Mouse (Mus musculus) myocyte (in vitro differentiated cells): ENCODE measurements around the gene Kcnd1. TPM values are rescaled to one million over a fixed set of nuclear protein-coding genes. Genes with fewer than 3 reads are reported as not detected.

ENCODE experiments used
- H3K27me3 ChIP-seq: one replicate; pipeline ENCODE4 v1.6.1; 2011; ENCODE audit not compliant: control insufficient read depth, insufficient read depth, insufficient read length
- H3K36me3 ChIP-seq: one replicate; pipeline ENCODE4 v1.6.1; 2011; ENCODE audit not compliant: control insufficient read depth, insufficient read depth
- H3K4me2 ChIP-seq: one replicate; pipeline ENCODE4 v1.6.1; 2011; ENCODE audit warnings: low read depth, control low read depth
- H3K4me3 ChIP-seq: one replicate; pipeline ENCODE4 v1.5.1; 2011; ENCODE audit warnings: mild to moderate bottlenecking, control low read depth, moderate library complexity
- H3K79me2 ChIP-seq: one replicate; pipeline ENCODE4 v1.6.1; 2011; ENCODE audit not compliant: control insufficient read depth, insufficient read depth
- H3ac ChIP-seq: one replicate; pipeline ENCODE4 v1.6.1; 2011; ENCODE audit not compliant: control insufficient read depth, insufficient read length
- CEBPB ChIP-seq: IDR thresholded peaks from 2 replicates; pipeline ENCODE4 v1.6.1; 2011; ENCODE audit warnings: mild to moderate bottlenecking, moderate library complexity; ENCODE audit not compliant: poor library complexity, insufficient read depth, severe bottlenecking
- E2F4 ChIP-seq: IDR thresholded peaks from one replicate; pipeline ENCODE4 v1.6.1; 2011; ENCODE audit warnings: mild to moderate bottlenecking, control low read depth, moderate library complexity; ENCODE audit not compliant: insufficient read depth
- MYOD1 ChIP-seq, 3 experiments: IDR thresholded peaks; one replicate each; pipeline ENCODE4 v1.6.1; 2011; ENCODE audit warnings: control low read depth in 2 of 3, low read depth in 2 of 3, mild to moderate bottlenecking in 2 of 3, moderate library complexity in 1 of 3; ENCODE audit not compliant: insufficient read length in 2 of 3, control insufficient read depth in 1 of 3
- MYOG ChIP-seq, 3 experiments: IDR thresholded peaks; one replicate each; pipeline ENCODE4 v1.6.1; 2011; ENCODE audit warnings: control low read depth in 2 of 3, low read depth in 2 of 3, mild to moderate bottlenecking in 2 of 3; ENCODE audit not compliant: insufficient read length in 2 of 3, control insufficient read depth in 1 of 3, insufficient read depth in 1 of 3
- POLR2A ChIP-seq: IDR thresholded peaks from one replicate; pipeline ENCODE4 v1.6.1; 2011; ENCODE audit warnings: low read depth, mild to moderate bottlenecking, control low read depth, moderate library complexity; ENCODE audit not compliant: insufficient read length
- POLR2AphosphoS2 ChIP-seq: IDR thresholded peaks from one replicate; pipeline ENCODE4 v1.6.1; 2011; ENCODE audit warnings: low read depth, control low read depth; ENCODE audit not compliant: insufficient read length
- REST ChIP-seq: IDR thresholded peaks from one replicate; pipeline ENCODE4 v1.6.1; 2011; ENCODE audit warnings: mild to moderate bottlenecking, control low read depth, moderate library complexity; ENCODE audit not compliant: insufficient read depth, insufficient read length
- SRF ChIP-seq: IDR thresholded peaks from one replicate; pipeline ENCODE4 v1.6.1; 2011; ENCODE audit warnings: low read depth; ENCODE audit not compliant: control insufficient read depth, insufficient read length
- TCF12 ChIP-seq: IDR thresholded peaks from one replicate; pipeline ENCODE4 v1.6.1; 2011; ENCODE audit warnings: mild to moderate bottlenecking, control low read depth; ENCODE audit not compliant: poor library complexity, insufficient read depth, severe bottlenecking
- polyA plus RNA-seq: library from polyadenylated mRNA; unstranded; fragments of >200 nt; fragmentation: generic; extraction: Trizol; gene quantifications from one replicate; pipeline ENCODE4 v1.2.1, GENCODE M21; 2012; ENCODE audit warnings: missing spikeins

Kcnd1 gene
- polyA plus RNA-seq, 1 experiment = 0.16 TPM

- Histone ChIP-seq H3K79me2 (peaks cover 5% of the 10 kb centered on the region), H3K4me3 (no peak overlapping the region), H3K27me3 (no peaks in the 10 kb centered on the region), H3K4me2 (no peak overlapping the region), H3K36me3 (no peaks in the 10 kb centered on the region), H3ac (no peak overlapping the region)
- no peak for TF ChIP-seq CEBPB
- no peak for TF ChIP-seq SRF
- TF ChIP-seq TCF12 = no peak
- no peak for TF ChIP-seq E2F4
- TF ChIP-seq POLR2A = no peak
- TF ChIP-seq MYOD1 (IDR thresholded peaks at IDR 0.05; ENCODE audit: control insufficient read depth in 1 of 3, insufficient read length in 2 of 3, low read depth in 2 of 3) = no peak
- TF ChIP-seq REST = no peak
- TF ChIP-seq POLR2AphosphoS2 = no peak
Measured at GRCm38 (mm10) chrX:7879819-7880218, 57.7 kb downstream of the Kcnd1 start.

GRCm38 (mm10) chrX:7883841-7884567, 61.9 kb downstream of the Kcnd1 start, which contains the start of gene Slc35a2:
Gene Slc35a2 (plus strand): TSS chrX:7884028.
- peaks cover 11% of the 10 kb centered on the region for H3K79me2 ChIP-seq
- H3ac ChIP-seq = peak within 1 kb of the TSS; percentile 20
- TF ChIP-seq MYOG (IDR thresholded peaks at IDR 0.05; ENCODE audit: control insufficient read depth in 1 of 3, insufficient read depth in 1 of 3, insufficient read length in 2 of 3, low read depth in 2 of 3) (no peak), E2F4 (no peak), POLR2A (peak; percentile 65), REST (no peak), CEBPB (no peak), POLR2AphosphoS2 (peak; percentile 46), MYOD1 (IDR thresholded peaks at IDR 0.05; ENCODE audit: control insufficient read depth in 1 of 3, insufficient read length in 2 of 3, low read depth in 2 of 3) (peak in 2 of 3 experiments; percentile 6 to 43), TCF12 (no peak)
- H3K36me3 ChIP-seq = no peaks in the 10 kb centered on the region
- H3K27me3 ChIP-seq = no peaks in the 10 kb centered on the region
- H3K4me3 ChIP-seq = peak within 1 kb of the TSS; percentile 48
- peak within 1 kb of the TSS; percentile 81 for H3K4me2 ChIP-seq

Other genes with a start within 250 kb of the Kcnd1 start
- 0.06 TPM for gene Foxp3, start 248.6 kb upstream of the Kcnd1 start, polyA plus RNA-seq
- 3.1 TPM for gene Ppp1r3f, start 248.0 kb upstream of the Kcnd1 start, polyA plus RNA-seq
- 28.8 TPM for gene Ccdc22, start 216.8 kb upstream of the Kcnd1 start, polyA plus RNA-seq
- not detected for gene Cacna1f, start 215.2 kb upstream of the Kcnd1 start, polyA plus RNA-seq
- 0.54 TPM for gene Syp, start 183.8 kb upstream of the Kcnd1 start, polyA plus RNA-seq
- gene Prickle3, start 165.0 kb upstream of the Kcnd1 start, polyA plus RNA-seq = 3.8 TPM
- gene Plp2, start 150.9 kb upstream of the Kcnd1 start, polyA plus RNA-seq = 294 TPM
- 0.05 TPM for gene Magix, start 141.0 kb upstream of the Kcnd1 start, polyA plus RNA-seq
- 17.1 TPM for gene Gpkow, start 125.2 kb upstream of the Kcnd1 start, polyA plus RNA-seq
- gene Wdr45, start 108.0 kb upstream of the Kcnd1 start, polyA plus RNA-seq = 38.9 TPM
- 0.64 TPM for gene Gm45208, start 100.0 kb upstream of the Kcnd1 start, polyA plus RNA-seq
- 64.4 TPM for gene Praf2, start 93.8 kb upstream of the Kcnd1 start, polyA plus RNA-seq
- gene Ccdc120, start 71.4 kb upstream of the Kcnd1 start, polyA plus RNA-seq = 2.4 TPM
- gene Tfe3, start 59.7 kb upstream of the Kcnd1 start, polyA plus RNA-seq = 31.9 TPM
- gene Gripap1, start 32.5 kb upstream of the Kcnd1 start, polyA plus RNA-seq = 19.8 TPM
- gene Otud5, start 19.1 kb downstream of the Kcnd1 start, polyA plus RNA-seq = 36.3 TPM
- 3.0 TPM for gene Pim2, start 56.0 kb downstream of the Kcnd1 start, polyA plus RNA-seq
- 32.9 TPM for gene Slc35a2, start 61.7 kb downstream of the Kcnd1 start, polyA plus RNA-seq
- 79.5 TPM for gene Pqbp1, start 77.0 kb downstream of the Kcnd1 start, polyA plus RNA-seq
- 44.1 TPM for gene Timm17b, start 77.1 kb downstream of the Kcnd1 start, polyA plus RNA-seq
- not detected for gene Gm10491, start 85.5 kb downstream of the Kcnd1 start, polyA plus RNA-seq
- not detected for gene Gm10490, start 87.3 kb downstream of the Kcnd1 start, polyA plus RNA-seq
- gene Pcsk1n, start 97.5 kb downstream of the Kcnd1 start, polyA plus RNA-seq = not detected
- gene Eras, start 106.3 kb downstream of the Kcnd1 start, polyA plus RNA-seq = not detected
- 11.5 TPM for gene Hdac6, start 125.6 kb downstream of the Kcnd1 start, polyA plus RNA-seq
- gene Gata1, start 155.8 kb downstream of the Kcnd1 start, polyA plus RNA-seq = not detected
- not detected for gene Glod5, start 196.2 kb downstream of the Kcnd1 start, polyA plus RNA-seq